Mouse (Mus musculus) right cerebral cortex, adult 2 months (tissue): Measurements from ENCODE around the gene Themis2.
A peak's percentile ranks its signal among the peaks of the same experiment; 100 is the strongest.

Source experiments
- DNase-seq, 2 experiments: peaks; one replicate each; pipeline ENCODE4 v3.0.0; 2021 to 2022; ENCODE audit warnings: low spot score in 2 of 2

Themis2 gene

DNA sequence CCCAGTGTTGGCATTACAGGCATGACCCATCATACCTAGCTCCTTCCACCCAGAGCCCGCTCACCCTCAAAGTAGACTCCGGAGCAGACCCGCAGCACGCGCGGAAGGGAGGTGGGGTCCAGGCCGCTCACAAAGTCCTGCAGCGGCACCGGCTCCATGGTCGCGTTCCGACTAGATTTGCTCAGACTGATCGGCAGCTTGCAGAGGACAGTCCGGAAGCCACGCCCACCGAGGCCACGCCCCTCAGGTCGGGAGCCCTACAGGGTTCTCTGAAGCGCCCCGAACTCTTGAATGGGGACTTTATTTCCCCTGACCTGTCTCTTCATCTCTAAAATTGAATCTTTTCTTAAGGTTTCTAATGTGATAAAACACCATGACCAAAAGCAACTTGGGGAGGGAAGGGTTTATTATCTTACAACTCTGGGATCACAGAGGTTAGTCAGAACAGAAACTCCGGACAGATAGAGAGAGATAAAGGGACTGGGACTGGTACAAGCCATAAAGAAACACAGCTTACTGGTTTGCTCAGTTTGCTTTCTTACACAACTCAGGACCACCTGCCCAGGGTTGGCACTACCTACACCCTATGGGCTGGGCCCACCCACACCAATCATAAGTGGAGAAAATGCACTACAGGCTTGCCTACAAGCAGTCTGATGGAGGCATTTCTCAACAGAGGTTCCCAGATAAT is at the start of gene Themis2:
TSS of gene Themis2 (minus strand) at position 192 of the 691 bp plus-strand sequence.
- no peak for DNase-seq

DNA sequence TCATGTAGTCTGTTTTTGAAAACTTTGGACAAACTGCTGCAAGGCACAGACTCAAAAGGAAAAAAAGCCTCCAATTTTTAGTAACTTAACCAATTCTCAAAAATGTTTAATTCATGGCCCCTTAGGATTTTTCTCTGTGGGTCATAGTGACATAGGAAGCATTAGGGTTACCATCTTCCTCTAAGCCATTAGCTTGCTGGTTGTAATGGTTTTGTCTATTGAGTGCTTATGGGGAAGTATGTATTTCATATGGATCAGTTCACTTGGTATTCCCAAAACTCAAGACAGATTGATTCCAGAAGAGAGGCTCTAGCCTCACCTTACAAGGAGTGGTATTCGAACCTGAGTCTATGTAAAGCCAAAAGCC is 47.5 kb upstream of the Themis2 start:
- no peak for DNase-seq

DNA sequence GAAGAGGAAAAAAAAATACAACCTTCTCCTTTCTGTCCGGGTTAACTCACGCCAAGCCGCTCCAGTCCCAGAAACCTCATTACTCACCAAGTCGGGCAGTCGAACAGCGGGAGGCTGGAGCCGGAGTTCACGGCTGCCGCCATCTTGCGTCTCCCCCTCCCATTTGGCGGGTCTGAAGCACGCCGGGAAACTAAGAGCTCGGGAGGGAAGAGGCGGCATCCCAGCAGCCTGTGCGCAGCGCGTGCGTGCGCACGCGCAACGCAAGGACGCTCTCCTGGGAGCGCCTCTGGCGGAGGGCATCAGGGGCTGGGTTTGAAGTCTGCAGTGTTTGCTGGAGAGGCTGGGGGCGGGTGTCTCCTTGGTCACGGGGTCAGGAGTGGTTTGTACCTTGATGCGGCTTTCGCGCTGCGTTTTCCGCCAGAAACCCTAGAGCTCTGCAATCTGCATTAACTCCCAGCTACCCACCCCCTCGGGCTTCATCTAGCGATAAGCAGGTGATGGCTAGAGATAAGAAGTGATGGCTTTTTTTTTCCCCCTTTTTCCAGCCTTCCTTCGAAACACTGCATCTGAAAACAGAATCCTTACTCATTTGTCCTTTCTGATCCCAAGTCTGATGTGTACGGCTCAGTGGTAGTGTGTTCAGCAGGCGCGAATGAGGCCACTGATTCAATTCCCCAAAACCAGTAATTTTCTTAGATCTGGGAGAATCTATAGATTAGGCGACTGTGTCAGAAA is 47.0 kb upstream of the Themis2 start, which contains the start of gene Ppp1r8:
TSS of gene Ppp1r8 (minus strand) at position 200 of the 735 bp plus-strand sequence.
- DNase-seq: peak; percentile 89

- DNase-seq: peak; percentile 17 to 35
Measured at GRCm38 (mm10) chr4:132842281-132842906, 46.2 kb upstream of the Themis2 start.

- DNase-seq: no peak
Measured at GRCm38 (mm10) chr4:132841493-132841892, 45.3 kb upstream of the Themis2 start.

DNA sequence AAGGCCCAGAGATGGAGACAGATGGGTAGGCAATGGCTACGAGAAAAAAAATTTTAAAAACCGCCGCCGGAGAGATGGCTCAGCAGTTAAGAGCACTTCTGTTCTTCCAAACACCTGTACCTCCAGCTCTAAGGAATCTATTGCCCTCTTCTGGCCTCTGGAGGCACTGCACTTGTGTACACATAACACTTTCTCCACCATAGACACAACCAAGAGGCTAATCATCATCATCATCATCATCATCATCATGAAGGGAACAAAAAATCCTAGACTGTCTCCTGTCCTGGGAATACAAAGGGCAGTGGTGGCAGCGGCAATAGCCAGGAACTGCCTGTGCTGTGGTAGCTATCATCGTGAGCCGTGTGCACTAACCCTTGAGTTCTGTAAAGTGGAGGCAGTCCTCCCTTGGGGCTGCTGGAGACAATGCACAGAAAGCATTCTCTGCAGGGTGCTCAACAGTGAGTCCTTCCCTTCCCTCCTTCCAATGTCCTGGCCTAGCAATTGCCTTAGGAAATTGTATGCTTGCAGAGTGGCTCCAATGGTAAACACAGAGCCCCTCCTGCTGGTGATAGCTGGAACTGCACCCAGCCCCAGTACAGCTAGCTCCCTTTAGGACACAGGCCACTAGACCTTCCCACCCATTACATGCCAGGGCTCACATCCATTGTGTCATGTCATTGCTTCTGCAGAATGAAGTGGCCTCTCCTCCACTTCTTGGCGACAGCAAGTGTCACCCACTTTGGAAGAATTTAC is 27.6 kb upstream of the Themis2 start:
- DNase-seq: peak; percentile 73 to 75

DNA sequence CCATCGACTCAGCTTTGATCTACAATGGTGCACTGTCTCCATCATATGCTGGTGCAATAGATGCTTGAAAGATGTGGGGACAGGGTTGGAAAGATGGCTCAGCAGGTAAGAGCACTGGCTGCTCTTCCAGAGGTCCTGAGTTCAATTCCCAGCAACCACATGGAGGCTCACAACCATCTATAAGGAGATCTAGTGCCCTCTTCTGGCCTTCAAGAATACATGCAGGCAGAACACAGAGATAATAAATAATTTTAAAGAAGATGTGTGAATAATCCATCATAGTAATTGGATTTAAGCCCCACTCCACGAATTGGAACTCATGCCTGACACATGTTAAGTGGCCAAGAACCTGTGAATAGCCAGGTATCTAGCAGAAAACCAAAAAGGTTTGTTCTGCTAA is 22.3 kb upstream of the Themis2 start:
- DNase-seq: no peak

DNA sequence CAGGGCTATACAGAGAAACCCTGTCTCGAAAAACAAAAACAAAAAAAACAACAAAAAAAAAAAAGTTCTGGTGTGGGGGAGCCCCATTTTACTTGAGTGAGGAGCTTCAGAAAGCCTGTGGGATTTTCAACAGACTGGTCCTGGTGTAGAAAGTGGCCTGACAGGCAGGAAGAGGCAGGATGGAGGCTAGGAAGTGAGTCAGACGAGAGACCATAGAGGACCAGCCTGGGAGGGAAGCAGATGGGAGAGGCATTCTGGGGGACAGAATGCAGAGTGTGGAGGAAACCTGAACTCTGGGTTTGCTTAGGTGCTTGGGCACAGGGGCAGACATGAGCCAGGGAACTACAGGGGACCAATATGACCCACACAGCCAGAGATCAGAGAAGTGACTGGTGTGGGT is 20.7 kb upstream of the Themis2 start:
- no peak for DNase-seq

- DNase-seq: no peak
Measured at GRCm38 (mm10) chr4:132816404-132816803, 20.2 kb upstream of the Themis2 start.

DNA sequence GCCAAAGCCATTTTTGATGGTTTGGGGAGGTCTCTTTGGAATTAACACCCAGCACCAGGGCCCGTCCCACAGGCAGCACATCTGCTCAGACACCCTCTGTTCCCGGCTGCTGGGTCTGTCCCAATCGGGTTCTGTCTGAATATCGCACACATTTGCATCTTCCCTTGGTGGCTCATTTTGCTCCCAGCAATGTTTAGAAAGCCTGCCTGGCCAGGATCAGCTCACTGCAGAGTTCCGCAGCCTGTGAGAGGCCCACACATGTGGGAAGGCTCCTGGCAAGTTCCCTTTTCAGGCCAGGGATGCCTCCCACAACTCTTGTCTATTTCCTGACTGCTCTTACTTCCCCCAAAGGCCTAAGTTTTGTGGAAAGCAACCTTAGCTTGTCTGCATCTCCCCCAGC is 13.4 kb upstream of the Themis2 start:
- DNase-seq: peak; percentile 67 to 70

GRCm38 (mm10) chr4:132807771-132808641 is 11.8 kb upstream of the Themis2 start:
- DNase-seq: no peak

DNA sequence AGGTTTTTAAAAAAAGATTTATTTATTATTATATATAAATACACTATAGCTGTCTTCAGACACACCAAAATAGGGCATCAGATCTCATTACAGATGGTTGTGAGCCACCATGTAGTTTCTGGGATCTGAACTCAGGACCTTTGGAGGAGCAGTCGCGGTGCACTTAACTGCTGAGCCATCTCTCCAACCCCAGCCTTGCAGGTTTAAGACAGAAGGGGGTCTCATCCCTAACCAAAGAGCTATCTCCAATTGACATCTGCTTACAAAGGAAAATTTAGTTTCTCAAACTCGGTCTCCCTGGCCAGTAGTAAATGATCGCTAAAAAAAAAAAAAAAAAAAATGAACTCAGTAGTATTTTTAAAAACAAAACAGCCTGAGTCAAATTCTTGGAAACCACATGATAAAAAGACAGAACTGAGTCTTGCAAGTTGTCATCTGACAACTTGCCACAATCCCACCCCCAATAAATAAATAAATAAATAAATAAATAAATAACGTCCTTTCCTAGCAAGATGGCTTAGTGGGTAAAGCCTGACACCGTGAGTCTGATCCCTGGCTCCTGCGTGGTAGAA is 10.5 kb upstream of the Themis2 start:
- DNase-seq: no peak

DNA sequence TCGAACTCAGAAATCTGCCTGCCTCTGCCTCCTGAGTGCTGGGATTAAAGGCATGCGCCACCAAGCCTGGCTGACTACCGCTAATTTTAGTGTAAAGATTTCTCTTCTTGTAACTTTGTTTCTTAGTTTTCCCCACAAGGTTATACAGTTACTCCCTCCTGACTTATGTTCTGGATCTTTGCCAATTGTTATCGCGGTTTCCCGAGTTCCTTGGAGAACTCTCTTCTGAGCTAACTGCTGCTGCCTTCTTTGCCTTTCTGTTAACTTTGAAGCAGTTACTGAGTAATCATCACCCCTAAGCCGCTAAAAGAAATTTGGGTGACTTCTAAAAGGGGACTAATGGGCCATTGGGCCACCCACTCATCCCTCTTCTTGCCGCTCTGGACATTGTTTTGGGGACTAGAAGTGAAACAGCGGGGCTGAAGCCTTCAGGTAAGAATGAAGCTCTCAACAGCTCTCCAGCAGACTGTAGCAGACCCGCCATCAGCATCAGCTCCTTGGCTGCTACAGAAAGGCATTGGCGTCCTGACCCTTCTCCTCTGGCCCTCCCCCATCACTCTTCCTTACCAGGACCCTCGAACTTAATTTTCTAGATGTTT is 9.5 kb upstream of the Themis2 start:
- DNase-seq: no peak

- no peak for DNase-seq
Measured at GRCm38 (mm10) chr4:132805146-132805545, 9.0 kb upstream of the Themis2 start.

- no peak for DNase-seq
Measured at GRCm38 (mm10) chr4:132804331-132804730, 8.1 kb upstream of the Themis2 start.

GRCm38 (mm10) chr4:132803876-132804275 is 7.7 kb upstream of the Themis2 start:
- DNase-seq: no peak

GRCm38 (mm10) chr4:132803212-132803611 is 7.0 kb upstream of the Themis2 start:
- no peak for DNase-seq

- DNase-seq: no peak
Measured at GRCm38 (mm10) chr4:132802171-132802637, 6.0 kb upstream of the Themis2 start.

DNA sequence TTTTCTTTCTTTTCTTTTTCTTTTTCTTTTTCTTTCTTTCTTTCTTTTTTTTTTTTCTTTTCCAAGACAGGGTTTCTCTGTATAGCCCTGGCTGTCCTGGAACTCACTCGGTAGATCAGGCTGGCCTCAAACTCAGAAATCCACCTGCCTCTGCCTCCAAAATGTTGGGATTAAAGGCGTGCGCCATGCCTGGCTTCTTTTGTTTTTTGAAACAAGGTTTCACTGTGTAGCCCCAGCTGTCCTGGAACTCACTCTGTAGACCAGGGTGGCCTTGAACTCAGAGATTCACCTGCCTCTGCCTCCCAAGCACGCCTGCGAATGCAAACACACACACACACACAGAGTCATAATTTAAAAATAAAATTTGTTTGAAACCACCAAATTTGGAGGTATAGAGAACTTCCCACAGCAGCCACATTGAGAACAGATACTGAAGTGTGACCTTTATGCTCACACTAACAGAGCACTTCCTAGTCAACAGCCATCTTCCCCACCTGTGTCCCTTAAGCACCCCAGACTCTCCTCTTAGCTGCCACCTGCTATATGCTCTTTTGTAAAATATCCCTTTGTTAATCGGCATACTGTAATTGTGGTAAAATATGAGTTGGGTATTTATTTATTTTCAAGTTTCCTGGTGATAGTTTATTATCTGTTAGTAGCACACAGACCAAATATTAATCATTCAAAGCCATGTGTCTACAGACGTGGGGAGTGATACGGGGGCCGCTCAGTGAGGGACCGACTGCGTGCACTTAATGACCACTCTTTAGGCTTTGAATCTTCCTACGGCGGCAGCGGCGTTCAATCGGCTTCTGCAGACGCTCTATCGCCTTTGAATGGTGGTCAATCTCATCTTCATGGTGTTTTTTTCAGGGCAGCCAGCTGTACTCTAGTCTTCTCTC is 5.2 kb upstream of the Themis2 start:
- DNase-seq: no peak
